Mouse (Mus musculus): Measurements from ENCODE around the gene Traf4. TPM values are rescaled to one million over a fixed set of nuclear protein-coding genes. Genes with fewer than 3 reads are reported as not detected.

Gene Traf4
- total RNA-seq, 2 experiments from 2014 or later: 42.7 to 46.5 TPM

GRCm38 (mm10) chr11:78167257-78167959 is 2.0 kb upstream of the Traf4 start:
- DNase-seq (ENCODE audit: low spot score in 2 of 2): no peak

GRCm38 (mm10) chr11:78166640-78167039 is 1.3 kb upstream of the Traf4 start:
- DNase-seq (ENCODE audit: low spot score in 2 of 2): no peak

GRCm38 (mm10) chr11:78166161-78166560 is 772 bp upstream of the Traf4 start:
- no peak for DNase-seq (ENCODE audit: low spot score in 2 of 2)

GRCm38 (mm10) chr11:78165761-78166109 is 346 bp upstream of the Traf4 start:
- DNase-seq (ENCODE audit: low spot score in 2 of 2): no peak

GRCm38 (mm10) chr11:78164604-78164923 is 825 bp downstream of the Traf4 start:
- DNase-seq (ENCODE audit: low spot score in 2 of 2): no peak

- DNase-seq (ENCODE audit: low spot score in 2 of 2): no peak
Measured at GRCm38 (mm10) chr11:78163681-78164603, 1.4 kb downstream of the Traf4 start.

GRCm38 (mm10) chr11:78163045-78163444 is 2.3 kb downstream of the Traf4 start:
- DNase-seq (ENCODE audit: low spot score in 2 of 2): no peak

GRCm38 (mm10) chr11:78162504-78162903 is 2.9 kb downstream of the Traf4 start:
- DNase-seq (ENCODE audit: low spot score in 2 of 2): no peak

- DNase-seq (ENCODE audit: low spot score in 2 of 2): no peak
Measured at GRCm38 (mm10) chr11:78161968-78162367, 3.4 kb downstream of the Traf4 start.

- no peak for DNase-seq (ENCODE audit: low spot score in 2 of 2)
Measured at GRCm38 (mm10) chr11:78161169-78161568, 4.2 kb downstream of the Traf4 start.

GRCm38 (mm10) chr11:78160675-78161074 is 4.7 kb downstream of the Traf4 start:
- DNase-seq (ENCODE audit: low spot score in 2 of 2): no peak

- DNase-seq (ENCODE audit: low spot score in 2 of 2): no peak
Measured at GRCm38 (mm10) chr11:78160171-78160570, 5.2 kb downstream of the Traf4 start.

GRCm38 (mm10) chr11:78159557-78159956 is 5.8 kb downstream of the Traf4 start:
- no peak for DNase-seq (ENCODE audit: low spot score in 2 of 2)

GRCm38 (mm10) chr11:78159096-78159495 is 6.3 kb downstream of the Traf4 start:
- no peak for DNase-seq (ENCODE audit: low spot score in 2 of 2)

- no peak for DNase-seq (ENCODE audit: low spot score in 2 of 2)
Measured at GRCm38 (mm10) chr11:78156156-78156699, 9.2 kb downstream of the Traf4 start.

GRCm38 (mm10) chr11:78155674-78156073 is 9.7 kb downstream of the Traf4 start:
- DNase-seq (ENCODE audit: low spot score in 2 of 2): no peak

- no peak for DNase-seq (ENCODE audit: low spot score in 2 of 2)
Measured at GRCm38 (mm10) chr11:78153778-78154177, 11.6 kb downstream of the Traf4 start.

- DNase-seq (ENCODE audit: low spot score in 2 of 2): no peak
Measured at GRCm38 (mm10) chr11:78152299-78153231, 12.8 kb downstream of the Traf4 start.

- DNase-seq (ENCODE audit: low spot score in 2 of 2): no peak
Measured at GRCm38 (mm10) chr11:78151161-78151560, 14.2 kb downstream of the Traf4 start.

- DNase-seq (ENCODE audit: low spot score in 2 of 2): no peak
Measured at GRCm38 (mm10) chr11:78146707-78147543, 18.5 kb downstream of the Traf4 start.

All from adrenal gland, postnatal 4 days (tissue).